Mouse (Mus musculus) right cerebral cortex, adult 2 months (tissue): ENCODE data around the gene Cdkal1.

Source experiments
- DNase-seq, 2 experiments: peaks; one replicate each; pipeline ENCODE4 v3.0.0; 2021 to 2022; ENCODE audit warnings: low spot score in 2 of 2

Cdkal1 gene

DNA sequence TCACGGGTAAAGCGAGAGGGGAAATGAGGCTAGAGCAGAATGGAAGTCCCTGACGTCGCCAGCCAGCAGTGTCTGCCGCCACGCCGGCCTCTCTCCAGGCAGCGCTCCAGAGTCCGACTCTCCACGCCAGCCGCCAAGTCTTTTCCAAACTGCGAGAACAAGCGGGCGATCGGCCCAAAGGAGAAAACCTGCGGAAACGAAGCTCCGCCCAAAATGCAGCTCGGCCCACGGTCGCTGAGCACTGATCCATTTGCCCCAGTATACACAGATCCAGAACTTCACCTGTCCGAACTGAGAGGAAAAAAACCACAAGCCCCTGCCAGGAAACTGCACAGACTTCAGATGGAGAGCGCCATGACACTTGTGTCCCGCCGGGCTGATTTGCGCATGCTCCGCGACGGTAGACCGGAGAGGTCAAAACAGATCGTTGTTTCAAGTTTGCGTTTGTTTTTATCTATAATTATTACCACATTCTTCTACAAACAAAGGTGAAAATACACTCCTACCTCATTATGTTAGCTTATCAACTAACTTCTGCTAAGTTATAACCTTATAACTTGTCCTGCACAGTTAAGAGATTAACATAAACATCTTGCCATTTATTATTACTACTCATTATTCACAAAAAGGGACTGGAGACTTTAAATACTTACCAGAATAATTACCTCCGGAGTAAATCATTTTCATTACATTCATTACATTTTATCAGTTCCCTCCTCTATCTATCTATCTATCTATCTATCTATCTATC, at the start of gene Cdkal1:
Cdkal1 (minus strand) TSS at position 394 of the 751 bp plus-strand sequence.
- peak; percentile 83 to 90 for DNase-seq

- no peak for DNase-seq
Measured at GRCm38 (mm10) chr13:29903341-29903740, 47.9 kb upstream of the Cdkal1 start.

GRCm38 (mm10) chr13:29902676-29903075, 47.2 kb upstream of the Cdkal1 start:
- no peak for DNase-seq

GRCm38 (mm10) chr13:29901641-29902040, 46.2 kb upstream of the Cdkal1 start:
- peak; percentile 36 to 45 for DNase-seq

- no peak for DNase-seq
Measured at GRCm38 (mm10) chr13:29866780-29867179, 11.3 kb upstream of the Cdkal1 start.

- DNase-seq, result no peak
Measured at GRCm38 (mm10) chr13:29864331-29864730, 8.9 kb upstream of the Cdkal1 start.

DNA sequence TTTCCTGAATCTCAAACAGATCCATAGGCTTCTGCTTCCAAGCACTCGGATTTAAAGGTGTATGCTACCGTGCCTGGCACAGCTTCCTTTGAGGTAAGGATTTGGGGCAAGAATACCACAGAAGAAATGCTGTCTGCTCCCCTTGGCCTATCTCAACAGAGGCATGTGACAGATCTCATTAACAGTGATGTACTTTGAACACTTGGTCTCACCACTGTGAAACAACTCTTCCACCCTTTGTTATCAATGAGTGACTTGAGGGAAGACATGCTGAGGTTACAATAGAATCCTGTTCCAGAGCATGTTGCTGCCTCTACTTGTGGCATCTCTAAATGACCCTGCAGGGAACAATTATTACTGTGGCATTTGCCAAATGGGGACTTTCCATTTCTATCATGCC, 4.6 kb upstream of the Cdkal1 start:
- DNase-seq, result no peak

- DNase-seq, result peak in 1 of 2 experiments; percentile 20
Measured at GRCm38 (mm10) chr13:29857436-29857835, 2.0 kb upstream of the Cdkal1 start.

DNA sequence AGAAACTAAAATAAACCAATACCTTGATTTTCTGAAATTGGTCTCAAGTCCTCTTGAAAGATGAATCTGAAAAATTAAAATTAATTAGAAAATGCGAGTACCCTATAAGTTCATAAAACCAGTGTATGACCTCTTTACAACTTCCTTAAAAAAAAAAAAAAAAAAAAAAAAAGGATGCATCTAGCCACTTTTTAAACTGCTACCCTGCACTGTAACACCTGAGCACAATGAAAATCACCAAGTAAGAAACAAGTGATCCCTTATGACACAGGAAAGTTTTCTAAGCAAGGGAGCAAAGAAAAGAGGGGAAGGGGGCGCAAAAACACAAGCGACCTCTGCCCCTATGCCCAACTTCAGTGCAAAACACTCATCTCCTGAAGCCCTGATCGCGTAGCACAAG, 598 bp downstream of the Cdkal1 start:
- no peak for DNase-seq

- DNase-seq, result no peak
Measured at GRCm38 (mm10) chr13:29838409-29839047, 16.9 kb downstream of the Cdkal1 start.

DNA sequence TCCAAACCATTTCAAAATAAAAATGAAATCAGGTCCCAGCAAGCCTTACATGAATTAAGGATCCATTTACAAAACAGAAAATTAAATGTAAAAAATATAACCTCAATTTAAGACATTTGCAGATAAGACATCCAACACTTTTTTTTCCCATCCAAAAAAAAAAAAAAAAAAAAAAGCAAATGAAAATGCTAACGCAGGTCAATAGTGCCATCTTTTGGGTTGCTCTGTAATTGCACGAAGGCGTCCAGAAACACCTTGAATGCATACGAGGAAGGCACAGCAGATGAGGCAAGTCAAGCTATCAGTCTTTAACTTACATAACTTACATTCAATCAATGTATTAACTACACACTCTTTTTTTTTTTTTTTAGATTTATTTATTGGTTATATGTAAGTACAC, 20.3 kb downstream of the Cdkal1 start:
- DNase-seq, result peak in 1 of 2 experiments; percentile 67

- DNase-seq, result no peak
Measured at GRCm38 (mm10) chr13:29833751-29834150, 21.7 kb downstream of the Cdkal1 start.

DNA sequence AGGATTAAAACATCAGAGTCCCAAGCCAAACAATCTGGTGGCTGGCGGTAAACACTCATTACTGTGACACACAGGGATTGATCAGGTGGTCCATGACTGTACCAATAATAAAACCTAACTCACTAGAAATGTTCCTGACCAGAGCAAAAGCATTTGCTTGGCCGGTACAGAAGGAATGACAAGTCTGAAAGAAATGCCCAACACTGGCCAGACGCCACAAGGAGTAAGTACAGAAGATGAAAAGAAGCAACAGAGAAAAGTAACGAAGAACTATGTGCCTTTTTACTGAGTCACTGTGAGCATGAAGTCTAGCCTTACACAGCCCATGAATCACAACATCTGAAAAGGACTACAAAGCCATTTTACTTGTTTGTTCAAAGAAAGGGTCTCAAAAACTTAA, 24.3 kb downstream of the Cdkal1 start:
- DNase-seq, result no peak

DNA sequence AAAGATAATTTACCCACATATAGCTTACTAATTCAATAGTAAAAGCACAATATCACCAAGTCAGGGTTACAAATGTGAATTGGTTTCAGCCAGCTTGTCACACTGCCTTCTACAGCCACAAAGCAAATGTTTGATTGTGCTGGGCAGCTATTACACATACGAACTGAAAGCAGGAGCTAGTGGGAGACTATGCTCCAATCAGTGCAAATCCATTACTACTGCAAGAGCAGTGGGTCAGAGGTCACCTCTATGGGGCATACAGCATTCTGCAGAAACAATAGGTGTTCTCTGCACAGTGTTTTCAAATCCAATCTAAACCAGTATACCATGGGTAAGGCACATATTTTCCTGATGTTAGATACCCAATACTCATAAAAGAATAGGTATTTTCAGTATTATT, 27.4 kb downstream of the Cdkal1 start:
- DNase-seq, result no peak

GRCm38 (mm10) chr13:29826469-29826868, 29.0 kb downstream of the Cdkal1 start:
- DNase-seq, result no peak

- DNase-seq, result no peak
Measured at GRCm38 (mm10) chr13:29826041-29826440, 29.4 kb downstream of the Cdkal1 start.

DNA sequence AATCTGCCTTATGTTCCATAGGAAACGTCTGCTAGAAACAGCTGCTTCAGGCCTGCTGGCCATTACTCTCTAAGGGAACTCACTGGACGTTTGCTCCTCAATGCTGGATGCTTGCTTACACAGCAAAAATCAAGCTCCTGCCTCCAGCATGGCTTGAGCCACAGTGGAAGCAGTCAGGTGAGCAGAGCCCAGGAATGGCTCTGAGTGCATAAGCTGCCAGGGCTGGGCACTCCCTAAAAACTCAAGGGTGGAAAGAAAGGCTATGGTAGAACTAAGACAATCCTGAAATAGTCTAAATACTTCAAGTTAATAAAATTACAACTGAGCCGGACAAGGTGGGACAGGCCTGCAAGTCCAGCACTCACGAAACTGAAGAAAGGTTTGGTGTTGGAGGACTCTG, 30.7 kb downstream of the Cdkal1 start:
- DNase-seq, result no peak

DNA sequence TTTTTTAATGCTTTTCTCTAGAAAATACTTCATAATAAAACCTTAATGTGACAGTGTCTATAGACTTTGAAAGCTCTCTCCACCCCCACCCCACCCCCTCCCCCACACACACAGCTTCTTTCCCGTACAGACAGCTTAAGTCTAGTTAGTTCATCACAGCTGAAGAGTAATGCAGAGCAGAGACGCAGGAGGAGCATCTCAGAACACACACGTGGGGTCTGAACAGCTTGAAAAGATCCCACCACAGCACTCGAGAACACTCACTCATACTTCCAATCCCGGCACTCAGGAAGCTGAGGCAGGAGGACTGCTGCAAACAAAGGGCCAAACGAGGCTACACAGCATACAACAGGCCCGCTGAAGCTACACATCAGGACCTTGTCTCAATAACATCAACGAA, 31.1 kb downstream of the Cdkal1 start:
- DNase-seq, result no peak

DNA sequence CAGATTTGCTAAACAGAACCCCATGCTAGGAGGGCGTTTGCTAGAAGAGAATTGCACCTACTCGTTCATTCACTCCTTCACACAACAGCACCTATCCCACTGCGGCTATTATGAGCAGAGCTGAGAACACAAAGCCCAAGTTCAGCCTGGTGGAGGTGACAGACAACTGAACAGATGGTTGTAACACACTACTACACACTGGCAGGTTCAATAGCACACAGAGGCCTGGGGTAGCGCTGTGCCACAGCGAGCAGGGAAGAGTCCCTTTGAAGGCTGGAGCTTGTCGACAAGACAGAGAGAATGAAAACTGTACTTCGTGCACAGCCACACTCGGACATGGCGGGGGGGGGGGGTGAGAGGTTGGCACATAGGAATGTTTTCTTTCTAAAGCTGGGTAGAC, 31.6 kb downstream of the Cdkal1 start:
- DNase-seq, result peak; percentile 47 to 57

DNA sequence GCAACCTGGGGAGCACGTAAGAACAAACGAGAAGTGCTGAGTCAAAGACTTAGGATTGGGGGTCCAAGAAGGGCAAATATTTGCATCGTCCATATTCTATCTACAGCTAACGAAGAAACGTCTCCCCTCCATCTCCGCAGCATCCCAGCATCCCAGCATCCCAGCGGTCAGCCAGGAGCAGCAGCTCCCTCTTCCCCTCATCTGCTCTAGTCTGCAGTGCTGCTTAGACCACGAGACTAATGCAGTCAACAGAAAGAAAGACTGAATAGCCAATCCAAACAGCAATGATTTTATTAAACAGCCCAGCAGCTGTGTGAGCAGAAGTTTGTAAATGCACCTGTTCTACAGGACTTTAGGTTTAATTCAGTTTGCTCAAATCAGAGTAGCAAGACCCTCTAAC, 32.0 kb downstream of the Cdkal1 start:
- DNase-seq, result no peak

- DNase-seq, result no peak
Measured at GRCm38 (mm10) chr13:29819910-29820583, 35.4 kb downstream of the Cdkal1 start.

GRCm38 (mm10) chr13:29819147-29819546, 36.3 kb downstream of the Cdkal1 start:
- no peak for DNase-seq

DNA sequence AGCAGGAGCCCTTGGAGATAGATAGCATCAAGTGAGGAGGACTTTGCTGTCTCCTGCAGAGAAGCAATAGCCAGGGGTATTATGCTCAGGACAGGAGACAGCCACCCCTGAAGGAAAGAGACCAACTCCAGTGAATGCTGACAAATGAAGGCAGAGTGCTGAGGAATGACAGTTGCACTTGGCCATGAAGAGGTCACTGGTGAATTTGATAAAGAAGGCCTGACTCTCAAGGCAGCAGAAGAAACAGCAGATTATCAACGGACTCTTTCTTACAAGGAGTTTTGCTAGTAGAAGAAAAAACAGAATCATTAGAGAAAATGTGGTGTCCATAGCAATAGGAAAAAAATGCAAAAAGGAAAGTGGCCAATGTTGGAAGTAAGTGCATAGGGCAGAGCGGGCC, 37.2 kb downstream of the Cdkal1 start:
- DNase-seq, result no peak
